Mouse (Mus musculus): ENCODE data around the gene Rnase1. TPM values are rescaled to one million over a fixed set of nuclear protein-coding genes. Genes with fewer than 3 reads are reported as not detected.

Rnase1 gene
- polyA plus RNA-seq, 1 experiment from 2014 or later: 21.1 TPM

GRCm38 (mm10) chr14:51127648-51128258, 18.8 kb downstream of the Rnase1 start:
- 43% methylated on average over 2 of the region's 2 CpGs for WGBS
- no peak overlapping the region for H3K4me3 ChIP-seq (ENCODE audit: low read depth, low read length)
- TF ChIP-seq EP300 (optimal IDR thresholded peaks at IDR 0.05) (no peak), CTCF (IDR thresholded peaks at IDR 0.05; ENCODE audit: low read depth) (no peak)
- no peak overlapping the region for H3K27ac ChIP-seq (replicated peaks)
- H3K27me3 ChIP-seq (ENCODE audit: control insufficient read depth, insufficient read depth, low read length): no peaks in the 10 kb centered on the region
- H3K9ac ChIP-seq (ENCODE audit: low read length): no peak overlapping the region
- ATAC-seq (ENCODE audit: low FRiP score, low TSS enrichment) (no peak), DNase-seq (ENCODE audit: low spot score) (no peak)
- H3K4me2 ChIP-seq (replicated peaks; ENCODE audit: low read depth): no peak overlapping the region
- no peaks in the 10 kb centered on the region for H3K4me1 ChIP-seq (replicated peaks; ENCODE audit: control insufficient read depth, insufficient read depth)
- no peaks in the 10 kb centered on the region for H3K36me3 ChIP-seq (ENCODE audit: control insufficient read depth, insufficient read depth, low read length)
- no peaks in the 10 kb centered on the region for H3K9me3 ChIP-seq (ENCODE audit: control insufficient read depth, low read length)

- WGBS: 85% methylated on average over 6 of the region's 6 CpGs
- Histone ChIP-seq H3K9me3 (ENCODE audit: control insufficient read depth, low read length) (no peaks in the 10 kb centered on the region), H3K36me3 (ENCODE audit: control insufficient read depth, insufficient read depth, low read length) (no peaks in the 10 kb centered on the region), H3K4me1 (replicated peaks; ENCODE audit: control insufficient read depth, insufficient read depth) (no peaks in the 10 kb centered on the region), H3K4me2 (replicated peaks; ENCODE audit: low read depth) (no peak overlapping the region), H3K9ac (ENCODE audit: low read length) (no peak overlapping the region), H3K27me3 (ENCODE audit: control insufficient read depth, insufficient read depth, low read length) (no peaks in the 10 kb centered on the region), H3K27ac (replicated peaks) (no peak overlapping the region), H3K4me3 (ENCODE audit: low read depth, low read length) (no peak overlapping the region)
- ATAC-seq (ENCODE audit: low FRiP score, low TSS enrichment) (no peak), DNase-seq (ENCODE audit: low spot score) (no peak)
- no peak for TF ChIP-seq CTCF (IDR thresholded peaks at IDR 0.05; ENCODE audit: low read depth)
- TF ChIP-seq EP300 (optimal IDR thresholded peaks at IDR 0.05): no peak
Observed at GRCm38 (mm10) chr14:51125684-51126083, 20.9 kb downstream of the Rnase1 start.

DNA sequence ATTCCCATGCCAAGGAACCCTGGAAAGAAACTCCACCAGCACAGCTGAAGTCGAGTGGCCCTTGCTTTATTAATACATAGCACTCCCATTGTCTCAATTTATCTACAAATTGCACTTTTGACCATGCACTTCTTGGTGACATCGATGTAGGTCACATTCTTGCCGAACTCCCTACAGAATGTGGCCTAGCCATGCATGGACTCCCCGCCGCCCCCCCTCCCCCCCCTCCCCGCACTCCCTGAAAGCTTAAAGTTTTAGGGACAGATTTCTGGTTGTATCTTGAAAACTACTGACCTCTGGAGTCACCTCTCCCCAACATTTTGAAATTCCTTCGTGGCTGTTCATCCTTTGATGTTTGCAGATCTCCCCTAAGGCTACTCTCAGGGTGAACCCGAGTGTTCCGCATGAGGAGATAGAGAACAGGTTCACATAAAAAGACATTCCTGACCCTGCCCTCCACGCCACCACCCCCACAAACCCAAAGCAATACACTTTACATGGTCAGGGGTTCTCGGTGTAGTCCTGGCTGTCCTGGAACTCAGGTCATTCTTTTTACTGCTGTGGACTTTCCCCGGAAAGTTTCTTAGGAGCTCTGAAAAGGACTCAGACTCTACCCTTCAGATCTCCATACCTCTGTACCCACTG, 32.5 kb downstream of the Rnase1 start, which contains the start of gene Eddm3b:
Gene Eddm3b (plus strand): TSS at position 511 of the 645 bp plus-strand sequence.
- Histone ChIP-seq H3K9me3 (ENCODE audit: control insufficient read depth, low read length) (no peaks in the 10 kb centered on the region), H3K27ac (replicated peaks) (no peak within 1 kb of the TSS), H3K9ac (ENCODE audit: low read length) (no peak within 1 kb of the TSS), H3K4me2 (replicated peaks; ENCODE audit: low read depth) (no peak within 1 kb of the TSS), H3K36me3 (ENCODE audit: control insufficient read depth, insufficient read depth, low read length) (no peaks in the 10 kb centered on the region), H3K4me1 (replicated peaks; ENCODE audit: control insufficient read depth, insufficient read depth) (no peaks in the 10 kb centered on the region), H3K27me3 (ENCODE audit: control insufficient read depth, insufficient read depth, low read length) (no peaks in the 10 kb centered on the region), H3K4me3 (ENCODE audit: low read depth, low read length) (no peak within 1 kb of the TSS)
- WGBS: 54% methylated on average over 12 of the region's 12 CpGs
- TF ChIP-seq CTCF (IDR thresholded peaks at IDR 0.05; ENCODE audit: low read depth) (no peak), EP300 (optimal IDR thresholded peaks at IDR 0.05) (no peak)
- no peak for ATAC-seq (ENCODE audit: low FRiP score, low TSS enrichment)
- DNase-seq (ENCODE audit: low spot score): no peak

DNA sequence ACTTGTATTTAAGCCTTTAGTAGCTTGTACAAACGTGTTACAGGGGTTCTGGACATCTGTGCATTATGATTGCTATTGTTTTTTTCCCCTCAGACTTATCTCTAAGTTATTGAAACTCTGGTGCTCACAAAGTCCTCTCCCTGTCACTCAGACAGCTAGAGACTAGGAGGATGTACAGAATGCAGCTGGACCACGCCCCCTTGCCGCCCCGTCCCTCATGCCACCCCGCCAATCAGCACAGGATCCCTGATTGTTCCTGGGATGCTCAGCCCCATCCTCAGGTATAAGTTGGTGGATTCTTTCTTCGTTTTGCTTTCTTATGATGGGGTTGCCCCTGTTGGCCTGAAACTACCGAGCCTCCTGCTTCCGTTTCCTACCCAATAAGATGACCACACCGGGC, 33.1 kb downstream of the Rnase1 start:
- DNase-seq (ENCODE audit: low spot score) (no peak), ATAC-seq (ENCODE audit: low FRiP score, low TSS enrichment) (no peak)
- no peak overlapping the region for H3K9ac ChIP-seq (ENCODE audit: low read length)
- no peaks in the 10 kb centered on the region for H3K4me1 ChIP-seq (replicated peaks; ENCODE audit: control insufficient read depth, insufficient read depth)
- no peaks in the 10 kb centered on the region for H3K27me3 ChIP-seq (ENCODE audit: control insufficient read depth, insufficient read depth, low read length)
- no peaks in the 10 kb centered on the region for H3K9me3 ChIP-seq (ENCODE audit: control insufficient read depth, low read length)
- H3K4me2 ChIP-seq (replicated peaks; ENCODE audit: low read depth): no peak overlapping the region
- H3K36me3 ChIP-seq (ENCODE audit: control insufficient read depth, insufficient read depth, low read length): no peaks in the 10 kb centered on the region
- TF ChIP-seq CTCF (IDR thresholded peaks at IDR 0.05; ENCODE audit: low read depth): no peak
- TF ChIP-seq EP300 (optimal IDR thresholded peaks at IDR 0.05): no peak
- no peak overlapping the region for H3K4me3 ChIP-seq (ENCODE audit: low read depth, low read length)
- WGBS: 48% methylated on average over 9 of the region's 9 CpGs
- H3K27ac ChIP-seq (replicated peaks): no peak overlapping the region

DNA sequence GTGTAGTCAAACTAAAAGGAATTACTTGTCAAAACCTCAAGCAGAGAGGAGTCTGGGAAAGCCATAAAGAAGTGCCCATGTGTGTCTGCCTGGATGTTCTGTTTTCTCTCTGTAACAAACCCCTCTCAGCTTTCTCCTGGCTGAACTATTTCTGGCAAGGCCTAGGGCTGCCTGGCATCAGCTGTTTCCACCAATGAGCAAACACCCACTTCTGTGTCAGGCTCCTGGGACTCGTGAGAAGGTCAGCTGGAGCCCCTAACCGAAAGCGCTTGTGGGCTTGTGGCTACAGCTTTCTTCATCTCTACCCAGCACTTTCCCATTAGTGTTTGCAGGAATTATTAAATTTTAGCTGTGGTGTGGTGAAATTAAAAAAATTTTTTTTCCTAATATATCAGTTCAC, 34.6 kb downstream of the Rnase1 start:
- TF ChIP-seq EP300 (optimal IDR thresholded peaks at IDR 0.05) (no peak), CTCF (IDR thresholded peaks at IDR 0.05; ENCODE audit: low read depth) (no peak)
- WGBS: 64% methylated on average over 3 of the region's 3 CpGs
- ATAC-seq (ENCODE audit: low FRiP score, low TSS enrichment) (no peak), DNase-seq (ENCODE audit: low spot score) (no peak)
- no peak overlapping the region for H3K4me3 ChIP-seq (ENCODE audit: low read depth, low read length)
- H3K27me3 ChIP-seq (ENCODE audit: control insufficient read depth, insufficient read depth, low read length): no peaks in the 10 kb centered on the region
- no peak overlapping the region for H3K4me2 ChIP-seq (replicated peaks; ENCODE audit: low read depth)
- no peaks in the 10 kb centered on the region for H3K9me3 ChIP-seq (ENCODE audit: control insufficient read depth, low read length)
- no peak overlapping the region for H3K9ac ChIP-seq (ENCODE audit: low read length)
- H3K27ac ChIP-seq (replicated peaks): no peak overlapping the region
- no peaks in the 10 kb centered on the region for H3K36me3 ChIP-seq (ENCODE audit: control insufficient read depth, insufficient read depth, low read length)
- H3K4me1 ChIP-seq (replicated peaks; ENCODE audit: control insufficient read depth, insufficient read depth): no peaks in the 10 kb centered on the region

DNA sequence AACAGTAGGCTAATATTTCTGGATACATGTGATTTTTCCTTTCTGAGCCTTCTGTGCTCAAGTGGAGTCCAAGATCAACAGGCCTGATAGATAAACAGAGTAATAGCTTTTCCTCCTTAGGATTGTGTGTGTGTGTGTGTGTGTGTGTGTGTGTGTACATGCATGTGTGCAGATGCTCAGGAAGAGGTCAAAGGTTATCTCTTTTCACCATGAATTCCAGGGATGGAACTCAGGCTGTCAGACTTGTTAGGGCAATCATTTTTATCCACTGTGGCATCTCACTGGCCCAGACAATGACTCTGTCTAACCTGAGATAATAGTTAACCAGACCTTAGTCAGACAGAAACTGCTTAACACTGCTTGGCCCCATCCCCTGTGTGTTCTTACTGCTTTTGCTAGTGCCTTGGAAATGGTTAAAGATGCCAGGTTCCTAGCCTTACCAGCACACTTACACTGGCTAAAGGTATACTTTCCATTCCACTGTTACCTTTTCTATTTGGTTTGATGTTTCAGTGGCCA, 40.1 kb downstream of the Rnase1 start:
- Histone ChIP-seq H3K27ac (replicated peaks) (no peak overlapping the region), H3K4me2 (replicated peaks; ENCODE audit: low read depth) (no peak overlapping the region), H3K9ac (ENCODE audit: low read length) (no peak overlapping the region), H3K36me3 (ENCODE audit: control insufficient read depth, insufficient read depth, low read length) (no peaks in the 10 kb centered on the region), H3K27me3 (ENCODE audit: control insufficient read depth, insufficient read depth, low read length) (no peaks in the 10 kb centered on the region), H3K9me3 (ENCODE audit: control insufficient read depth, low read length) (no peaks in the 10 kb centered on the region), H3K4me1 (replicated peaks; ENCODE audit: control insufficient read depth, insufficient read depth) (no peaks in the 10 kb centered on the region), H3K4me3 (ENCODE audit: low read depth, low read length) (no peak overlapping the region)
- TF ChIP-seq EP300 (optimal IDR thresholded peaks at IDR 0.05): no peak
- no peak for TF ChIP-seq CTCF (IDR thresholded peaks at IDR 0.05; ENCODE audit: low read depth)
- DNase-seq (ENCODE audit: low spot score) (no peak), ATAC-seq (ENCODE audit: low FRiP score, low TSS enrichment) (no peak)
